Mouse (Mus musculus): ENCODE results near the gene Ptrh2.
A peak's percentile ranks its signal among the peaks of the same experiment; 100 is the strongest.

Ptrh2 gene

DNA sequence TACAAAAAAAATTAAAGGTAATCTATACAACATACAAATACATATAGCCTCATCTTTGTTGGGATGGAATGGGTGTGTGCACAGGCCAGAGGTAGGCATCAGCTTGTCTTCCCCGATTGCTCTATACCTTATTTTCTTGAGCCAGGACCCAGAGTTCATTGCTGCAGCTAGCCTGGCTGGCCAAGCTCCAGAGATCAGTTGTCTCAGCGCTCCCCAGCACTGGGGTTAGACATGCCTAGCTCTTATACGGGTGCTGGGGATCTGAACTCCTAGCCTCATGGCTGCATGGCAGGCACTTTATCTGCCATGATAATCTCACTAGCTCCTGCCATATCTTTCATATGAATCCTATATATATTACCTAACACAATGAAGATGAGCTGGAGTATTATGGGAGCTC, 15.6 kb upstream of the Ptrh2 start:
- DNase-seq (ENCODE audit: low read depth, low spot score): no peak

DNA sequence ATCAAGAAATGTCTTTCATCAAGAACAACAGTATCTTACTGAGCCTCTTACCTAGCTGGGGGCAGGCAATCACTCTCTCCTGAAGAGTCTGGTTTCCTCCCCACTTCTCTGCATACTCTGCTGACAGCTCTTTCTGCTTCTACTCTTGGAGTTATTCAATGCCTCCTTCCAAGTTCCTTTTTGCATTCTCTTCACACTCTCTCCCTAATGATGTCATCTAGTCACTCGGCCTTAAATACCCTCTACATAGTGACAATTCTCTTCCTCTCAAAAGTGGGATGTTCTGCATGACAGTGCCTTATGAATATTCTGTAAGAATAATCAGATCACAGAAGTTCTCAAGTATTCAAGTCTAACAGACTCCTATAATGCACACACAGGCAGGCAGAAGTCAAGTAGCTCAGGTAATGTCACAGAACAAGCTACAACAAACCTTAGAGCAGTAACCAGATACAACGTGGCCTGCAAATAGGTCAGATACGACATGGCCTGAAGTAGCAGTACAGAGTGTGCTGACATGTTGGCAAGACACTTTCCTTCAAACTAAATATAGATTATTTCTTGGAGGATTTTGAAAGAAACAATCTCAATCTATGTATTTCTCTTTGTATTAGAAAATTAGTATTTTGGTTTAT, 12.6 kb upstream of the Ptrh2 start:
- no peak for DNase-seq (ENCODE audit: low read depth, low spot score)

DNA sequence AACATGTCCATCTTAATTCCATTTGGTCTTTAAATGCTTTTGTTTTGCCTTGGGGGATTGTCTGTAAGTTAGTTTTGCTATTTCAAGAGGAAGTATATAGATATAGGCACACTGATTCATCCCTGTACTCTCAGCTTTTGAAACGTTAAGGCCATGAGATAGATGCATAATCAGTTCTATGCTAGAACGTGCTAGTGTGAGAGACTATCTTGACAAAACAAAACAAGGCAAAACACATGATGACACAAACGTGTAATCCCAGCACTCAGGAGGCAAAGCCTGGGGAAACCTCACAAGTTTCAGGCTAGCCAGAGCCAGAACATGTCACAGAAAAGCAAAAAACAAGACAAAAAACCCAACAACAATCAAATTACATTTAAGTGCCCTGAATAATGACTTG, 11.0 kb upstream of the Ptrh2 start:
- no peak for DNase-seq (ENCODE audit: low read depth, low spot score)

DNA sequence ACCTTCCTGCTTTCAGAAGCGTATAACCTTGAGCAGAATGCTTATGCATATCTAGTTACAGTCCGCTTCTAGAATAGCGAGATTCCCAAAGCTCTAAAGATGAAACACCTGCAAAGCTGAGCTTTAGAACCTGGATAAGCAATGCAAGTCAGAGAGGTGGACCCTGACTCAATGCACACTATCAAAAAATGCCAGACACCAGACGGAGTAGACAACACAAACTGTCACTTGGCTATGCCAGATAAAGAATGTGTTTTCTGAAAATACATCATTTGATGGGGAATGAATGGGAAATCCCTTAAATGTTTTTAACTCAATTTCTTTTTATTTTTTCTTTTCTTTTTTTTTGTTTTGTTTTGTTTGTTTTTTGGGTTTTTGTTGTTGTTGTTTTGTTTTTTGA, 8.3 kb upstream of the Ptrh2 start:
- DNase-seq (ENCODE audit: low read depth, low spot score): no peak

DNA sequence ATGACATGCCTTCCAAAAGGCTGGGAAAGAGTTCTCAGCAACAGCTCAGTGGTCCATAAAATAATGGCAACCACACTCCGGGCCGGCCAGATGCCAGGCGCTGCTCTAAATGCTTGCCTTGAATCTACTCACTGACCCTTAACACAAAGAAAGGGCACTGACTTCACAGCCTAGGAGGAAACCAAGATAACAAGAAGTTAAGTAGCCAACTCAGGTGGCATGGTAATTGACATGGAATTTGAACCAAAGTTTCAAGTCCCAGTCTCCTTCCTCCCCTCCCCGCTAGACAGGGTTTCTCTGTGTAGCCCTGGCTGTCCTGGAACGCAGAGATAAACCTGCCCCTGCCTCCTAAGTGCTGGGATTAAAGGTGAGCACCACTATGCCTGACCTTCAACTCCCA, 4.8 kb upstream of the Ptrh2 start:
- DNase-seq (ENCODE audit: low read depth, low spot score): no peak

DNA sequence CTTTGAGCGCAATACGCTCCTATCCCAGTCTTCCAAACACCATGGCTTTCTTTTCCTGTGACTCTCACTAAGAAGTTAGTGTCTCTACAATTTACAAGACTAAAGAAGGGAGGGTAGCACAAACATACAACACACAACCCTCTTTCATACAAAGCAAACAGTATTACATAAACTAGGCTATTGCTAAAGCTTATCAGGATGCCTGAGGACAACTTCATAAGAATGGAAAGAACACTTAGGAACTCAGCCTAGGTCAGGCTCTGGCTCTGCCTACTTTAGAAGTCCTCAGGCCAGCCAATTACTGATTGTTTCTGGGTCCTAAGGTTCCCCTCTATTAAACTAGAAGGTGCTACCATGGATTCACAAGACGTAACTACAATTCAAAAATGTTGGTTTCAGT, 3.1 kb upstream of the Ptrh2 start:
- no peak for DNase-seq (ENCODE audit: low read depth, low spot score)

DNA sequence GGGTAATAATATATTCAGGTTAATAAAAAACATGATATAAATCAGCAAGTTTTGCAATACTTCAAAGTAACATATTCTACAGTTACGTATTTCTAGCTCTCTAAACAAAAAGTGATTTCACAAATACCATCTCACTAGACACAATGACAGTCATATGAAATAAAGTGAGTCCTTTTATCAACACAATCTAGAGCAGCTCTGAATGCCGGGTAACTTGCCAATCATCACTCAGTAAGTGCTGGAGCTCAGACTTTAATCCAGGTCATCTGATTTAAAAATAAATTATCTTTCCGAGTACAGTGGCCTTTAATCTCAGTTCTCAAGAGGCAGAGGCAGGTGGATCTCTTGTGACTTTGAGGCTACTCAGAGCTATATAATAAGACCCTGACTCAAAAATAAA, 2.4 kb upstream of the Ptrh2 start:
- DNase-seq (ENCODE audit: low read depth, low spot score): no peak

DNA sequence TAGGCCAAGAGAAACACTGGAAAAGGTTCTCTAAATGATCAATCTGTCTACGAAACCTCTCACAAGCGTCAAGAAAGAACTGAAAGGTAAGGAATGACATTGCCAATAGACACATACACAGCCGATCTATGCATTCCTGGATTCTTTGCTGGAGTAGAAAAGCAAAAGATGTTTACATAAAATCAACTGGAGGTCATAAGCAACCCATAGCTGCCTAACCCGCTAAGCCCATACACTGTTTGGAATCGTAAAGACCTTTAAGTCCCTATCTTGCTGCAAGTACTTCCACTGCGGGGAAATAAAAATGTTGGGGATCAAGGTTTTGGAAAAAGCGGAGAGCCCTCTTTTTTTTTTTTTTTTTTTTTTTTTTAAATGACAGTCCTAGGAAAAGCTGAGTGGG, 924 bp upstream of the Ptrh2 start:
- no peak for DNase-seq (ENCODE audit: low read depth, low spot score)

DNA sequence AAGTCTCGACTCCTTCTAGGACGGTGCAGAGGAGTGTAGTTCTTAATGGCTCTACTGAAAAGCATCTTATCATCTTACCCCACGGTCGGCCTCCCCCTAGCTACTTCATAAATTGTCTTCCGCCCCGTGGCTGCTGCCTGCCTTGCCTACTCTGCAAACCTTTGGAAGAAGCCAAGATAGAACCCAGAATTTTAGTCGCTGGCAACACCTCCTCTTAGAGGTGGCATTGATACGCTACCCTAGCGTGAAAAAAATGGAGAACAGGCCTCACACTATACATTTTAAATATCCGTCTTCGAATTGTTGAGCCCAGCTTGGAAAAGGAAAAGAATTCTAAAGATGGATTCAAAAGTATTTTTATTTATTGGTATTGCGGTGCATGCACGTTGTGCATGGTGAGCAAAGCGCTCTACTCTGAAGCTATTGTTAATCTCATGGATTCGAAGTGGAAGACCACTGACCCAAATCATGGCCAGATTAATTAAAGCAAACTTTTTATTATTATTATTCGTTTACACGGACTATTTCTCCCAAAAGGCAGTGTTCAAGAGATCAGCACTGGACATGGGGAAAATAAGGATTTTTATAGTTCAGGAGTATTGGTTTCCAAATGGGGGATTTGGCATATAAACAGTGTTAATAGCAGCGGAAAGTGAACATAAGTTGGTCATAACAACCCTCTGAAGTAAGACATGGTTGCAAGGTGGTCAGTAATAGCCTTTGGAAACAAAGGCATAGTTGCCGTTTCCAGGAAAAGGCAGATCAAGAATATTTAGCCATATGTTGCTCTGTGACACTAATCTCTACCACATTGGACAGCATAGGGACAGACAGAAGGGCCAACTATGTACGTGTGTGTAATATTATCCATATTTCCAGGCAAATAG, 584 bp downstream of the Ptrh2 start:
- no peak for DNase-seq (ENCODE audit: low read depth, low spot score)

DNA sequence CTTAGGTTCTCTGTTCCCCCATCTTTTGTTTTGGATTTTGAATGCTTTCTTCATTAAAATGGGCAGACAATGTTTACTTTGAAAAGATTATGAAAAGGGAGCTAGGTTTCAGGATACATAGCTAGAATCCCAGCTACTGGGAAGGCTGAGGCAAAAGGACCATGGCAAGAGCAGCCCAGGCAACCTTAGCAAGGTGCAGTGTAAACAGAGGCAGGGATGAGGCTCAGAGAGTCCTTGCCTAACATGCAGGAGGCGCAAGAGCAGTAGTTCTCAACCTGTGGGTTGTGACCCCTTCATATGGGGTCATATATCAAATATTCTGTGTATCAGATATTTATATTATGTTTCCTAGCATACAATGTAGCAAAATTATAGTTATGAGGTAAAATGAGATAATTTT, 1.6 kb downstream of the Ptrh2 start:
- no peak for DNase-seq (ENCODE audit: low read depth, low spot score)

DNA sequence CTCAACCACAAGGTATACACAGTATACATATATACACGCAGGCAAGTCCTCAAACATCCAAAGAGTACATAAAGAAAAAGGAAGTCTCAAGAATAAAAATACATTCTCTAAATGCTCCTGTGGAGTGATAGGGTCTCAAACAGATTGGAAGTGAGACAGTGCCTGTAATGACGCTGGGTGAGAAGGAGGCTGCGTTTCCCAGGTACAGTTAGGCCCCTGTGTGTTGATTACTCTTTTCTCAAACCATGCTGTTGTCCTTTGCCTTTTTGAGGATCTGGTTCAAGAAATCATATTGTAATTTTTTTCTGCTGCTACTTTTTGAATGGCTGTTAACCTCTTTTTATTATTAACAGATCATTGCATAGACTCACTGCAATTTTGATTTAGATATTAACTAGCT, 6.6 kb downstream of the Ptrh2 start:
- no peak for DNase-seq (ENCODE audit: low read depth, low spot score)

DNA sequence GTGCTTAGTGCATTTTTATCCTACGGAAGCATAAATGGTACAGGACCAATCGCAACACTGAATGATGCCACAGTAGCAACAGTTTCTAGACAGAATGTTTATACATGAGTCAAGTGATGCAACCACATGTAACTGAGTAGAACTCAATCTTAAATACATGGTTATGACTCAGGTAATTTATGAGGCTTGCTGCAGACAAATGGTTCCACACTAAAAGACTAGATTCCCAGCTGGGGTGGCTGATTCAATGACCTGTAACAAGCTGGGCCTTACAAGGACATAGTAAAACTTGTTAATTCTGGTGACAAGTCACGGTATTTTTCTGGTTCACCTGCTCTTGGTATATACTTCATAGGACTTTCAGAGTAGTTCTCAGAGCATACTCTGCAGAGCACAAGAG, 7.7 kb downstream of the Ptrh2 start:
- peak; percentile 95 for DNase-seq (ENCODE audit: low read depth, low spot score)

DNA sequence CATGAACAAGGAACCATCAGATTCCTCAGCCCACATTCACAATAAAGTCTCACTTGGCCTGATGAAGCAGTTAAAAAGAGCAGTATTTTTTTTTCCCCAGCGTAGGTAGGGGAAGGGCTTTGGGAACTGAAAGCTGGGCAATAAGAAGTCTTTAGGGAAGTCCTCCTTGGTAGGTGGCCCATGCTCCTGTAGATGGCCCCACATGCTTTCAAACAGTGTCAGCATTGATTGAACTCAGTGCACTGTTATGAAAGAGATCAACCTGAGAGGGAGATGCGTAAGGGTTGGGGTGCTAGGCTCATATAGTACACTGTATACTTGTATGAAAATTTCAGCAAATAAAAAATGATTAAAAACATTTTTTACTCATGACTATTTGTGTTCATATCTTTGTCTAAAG, 8.2 kb downstream of the Ptrh2 start:
- peak; percentile 30 for DNase-seq (ENCODE audit: low read depth, low spot score)

DNA sequence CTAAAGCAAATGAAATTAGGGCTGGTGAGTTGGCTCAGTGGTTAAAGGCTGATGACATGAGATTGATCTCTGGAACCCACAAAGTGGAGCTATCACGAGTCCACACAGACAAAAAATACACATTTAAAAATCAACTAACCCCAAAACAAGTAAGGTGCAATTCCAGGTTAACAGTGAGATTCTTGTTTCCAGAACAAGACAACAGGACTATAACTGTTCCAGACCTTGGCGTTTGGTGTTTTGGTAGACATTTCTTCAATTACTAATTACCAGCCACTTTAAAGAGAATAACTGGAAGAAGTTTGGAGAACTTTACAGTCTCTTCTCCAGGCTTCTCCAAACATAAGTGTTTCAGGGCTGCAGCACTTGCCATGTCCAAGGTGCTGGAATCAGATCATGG, 8.8 kb downstream of the Ptrh2 start:
- DNase-seq (ENCODE audit: low read depth, low spot score): no peak

DNA sequence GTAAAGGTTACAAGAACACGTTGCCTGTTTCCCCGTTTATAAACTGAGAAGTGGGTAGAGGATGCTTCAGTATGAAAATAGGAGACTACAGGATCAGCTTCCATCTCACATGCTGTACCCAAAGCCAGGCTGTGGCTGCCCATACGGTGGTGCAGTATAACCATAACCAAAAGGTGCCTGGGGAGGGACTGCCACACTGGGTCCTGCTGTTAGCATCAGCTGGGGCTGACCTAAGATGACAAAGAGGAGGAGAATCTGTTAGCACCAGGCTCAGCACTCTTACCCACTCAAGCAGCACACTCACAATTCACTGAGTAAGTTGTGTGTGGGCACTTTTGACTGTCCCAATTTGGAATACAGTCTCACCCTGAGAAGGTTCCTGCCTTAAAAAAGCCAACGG, 11.7 kb downstream of the Ptrh2 start:
- DNase-seq (ENCODE audit: low read depth, low spot score): no peak

DNA sequence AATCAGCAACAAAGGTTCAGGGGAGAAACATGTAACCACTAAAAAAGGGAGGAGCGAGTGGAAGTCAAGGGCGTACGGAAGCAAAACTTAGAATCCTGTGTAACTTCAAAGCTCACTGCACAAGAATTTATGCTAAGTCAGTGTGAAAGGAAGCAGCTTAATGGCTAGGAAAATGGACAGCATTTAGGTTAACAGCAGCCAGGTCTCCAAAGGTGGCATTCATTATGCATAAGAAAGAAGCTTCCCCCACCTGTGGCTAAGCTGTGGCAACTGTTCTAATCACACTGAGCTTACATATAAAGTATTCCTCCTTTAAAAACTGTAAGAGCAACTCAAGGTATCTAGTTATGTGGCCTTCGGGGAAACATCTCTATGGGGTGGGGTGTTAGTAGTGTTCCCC, 17.4 kb downstream of the Ptrh2 start:
- no peak for DNase-seq (ENCODE audit: low read depth, low spot score)

DNA sequence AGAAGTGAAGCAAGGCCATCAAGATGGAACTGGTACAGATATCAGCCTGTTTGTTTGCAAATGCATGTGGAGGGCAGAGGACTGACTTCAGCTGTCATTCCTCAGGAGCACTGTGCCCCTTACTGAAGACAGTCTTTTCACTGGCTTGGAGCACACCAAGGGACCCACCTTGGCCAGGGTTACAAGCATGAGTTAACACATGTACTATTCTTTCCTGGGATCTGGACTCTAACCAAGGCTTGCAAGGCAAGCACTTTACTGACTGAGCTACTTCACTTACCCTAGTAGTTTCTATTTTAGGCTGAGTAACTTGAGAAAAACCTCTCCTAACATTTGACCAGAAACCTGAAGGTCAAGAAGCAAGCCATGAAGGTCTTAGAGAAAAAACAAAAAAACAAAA, 30.8 kb downstream of the Ptrh2 start:
- no peak for DNase-seq (ENCODE audit: low read depth, low spot score)

DNA sequence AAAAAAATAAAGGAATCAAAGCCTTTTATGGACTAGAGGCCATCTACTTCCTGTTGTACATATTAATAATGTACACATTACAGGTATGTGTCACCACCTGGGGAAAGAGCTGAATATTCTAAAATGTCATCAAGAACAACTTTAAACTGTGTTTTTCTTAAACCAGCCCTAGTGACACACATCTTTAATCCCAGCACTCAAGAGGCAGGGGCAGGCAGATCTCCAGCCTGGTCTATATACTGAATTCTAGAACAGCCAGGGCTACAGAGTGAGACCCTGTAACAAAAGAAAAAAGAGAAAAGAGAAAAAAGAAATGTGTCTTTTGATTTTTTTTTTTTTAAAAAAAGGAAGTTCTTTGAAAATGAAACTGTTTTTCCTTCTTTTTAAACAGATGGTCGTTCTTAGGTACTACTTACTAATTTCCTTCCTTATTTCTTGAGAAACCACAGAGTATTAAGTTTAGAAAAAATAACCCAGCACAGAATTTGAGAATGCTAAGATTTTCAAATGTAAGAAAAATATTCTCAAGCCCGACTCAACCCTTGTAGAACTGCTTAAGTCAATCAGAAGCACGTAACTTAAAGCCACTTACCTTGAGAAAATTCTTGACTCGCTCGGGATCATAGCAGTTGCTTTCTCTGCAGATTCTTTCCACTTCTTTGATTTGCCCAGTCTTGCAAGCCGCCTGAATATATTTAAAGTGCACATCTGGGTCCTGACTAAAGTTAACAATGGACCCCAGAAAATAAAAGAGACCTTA, 33.7 kb downstream of the Ptrh2 start:
- DNase-seq (ENCODE audit: low read depth, low spot score): no peak

DNA sequence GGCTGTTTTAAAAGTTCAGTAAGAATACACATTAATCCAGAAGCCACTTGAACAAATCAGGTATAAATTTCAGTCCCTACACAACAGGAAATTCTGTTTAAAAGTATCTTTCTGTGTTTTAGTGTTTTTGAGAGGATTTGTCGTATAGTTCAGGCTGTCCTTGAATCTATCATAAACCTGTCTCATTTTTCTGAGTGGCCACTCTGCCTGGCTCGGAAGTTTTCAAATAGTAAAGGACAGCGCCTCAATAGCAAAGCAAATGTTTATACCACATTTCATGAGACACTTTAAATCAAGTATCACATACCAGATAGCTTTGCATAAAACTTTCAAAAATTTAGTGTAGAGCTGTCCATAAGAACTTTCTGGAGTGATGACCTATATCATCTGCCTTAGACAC, 34.6 kb downstream of the Ptrh2 start:
- DNase-seq (ENCODE audit: low read depth, low spot score): no peak

DNA sequence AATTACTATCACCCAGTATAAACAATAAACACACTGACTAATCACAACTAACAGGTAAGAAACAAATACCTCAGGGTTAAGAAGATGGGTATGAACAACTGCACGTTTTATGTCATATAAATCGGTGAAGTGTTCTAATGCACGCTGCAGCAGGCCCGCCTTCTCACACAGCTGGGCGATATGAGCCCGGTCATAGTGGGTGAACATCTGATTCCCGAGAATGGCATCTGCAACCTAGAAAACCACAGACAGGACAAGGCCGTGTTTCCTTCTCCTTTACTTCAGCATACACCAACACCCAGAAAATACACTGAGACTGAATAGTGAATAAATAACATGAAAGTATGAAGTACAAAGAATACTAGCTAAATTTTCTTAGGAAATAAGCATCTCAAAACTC, 35.6 kb downstream of the Ptrh2 start:
- DNase-seq (ENCODE audit: low read depth, low spot score): no peak

DNA sequence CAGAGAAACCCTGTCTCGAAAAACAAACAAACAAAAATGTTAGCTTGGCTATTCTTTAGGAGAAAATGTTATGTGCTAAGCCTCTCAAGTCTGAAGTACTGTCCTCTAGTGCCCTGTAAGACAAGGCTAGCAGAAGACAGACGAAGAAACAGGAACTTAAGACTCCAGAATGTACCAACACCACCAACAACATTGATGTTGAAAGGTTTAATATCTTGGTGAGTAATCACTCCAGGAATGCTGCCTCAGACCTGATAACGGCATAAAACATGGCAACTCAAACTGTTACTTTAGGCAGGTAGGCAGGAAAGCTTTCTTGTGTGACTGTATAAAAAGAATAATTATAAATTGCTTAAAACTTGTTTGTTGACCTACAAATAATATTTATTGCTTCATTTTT, 40.2 kb downstream of the Ptrh2 start:
- DNase-seq (ENCODE audit: low read depth, low spot score): no peak

DNA sequence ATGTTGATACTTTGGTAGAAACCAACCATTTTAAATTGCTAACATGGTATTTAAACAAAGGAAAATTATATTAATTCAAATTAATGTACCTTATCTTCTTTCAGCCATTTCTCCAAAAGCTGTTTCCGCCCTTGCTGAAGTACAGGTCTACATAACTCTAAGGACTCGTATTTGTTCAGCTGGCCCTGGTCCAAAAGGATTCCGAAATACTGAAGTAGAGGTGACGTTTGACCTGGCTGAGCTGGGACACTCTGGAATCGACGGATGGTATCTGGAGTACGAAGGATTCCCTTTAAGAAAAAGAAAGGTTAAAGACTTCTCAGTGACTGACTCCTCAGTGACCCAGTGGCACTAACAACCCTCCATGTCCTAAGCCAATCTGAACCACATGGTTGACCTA, 41.2 kb downstream of the Ptrh2 start:
- no peak for DNase-seq (ENCODE audit: low read depth, low spot score)

DNA sequence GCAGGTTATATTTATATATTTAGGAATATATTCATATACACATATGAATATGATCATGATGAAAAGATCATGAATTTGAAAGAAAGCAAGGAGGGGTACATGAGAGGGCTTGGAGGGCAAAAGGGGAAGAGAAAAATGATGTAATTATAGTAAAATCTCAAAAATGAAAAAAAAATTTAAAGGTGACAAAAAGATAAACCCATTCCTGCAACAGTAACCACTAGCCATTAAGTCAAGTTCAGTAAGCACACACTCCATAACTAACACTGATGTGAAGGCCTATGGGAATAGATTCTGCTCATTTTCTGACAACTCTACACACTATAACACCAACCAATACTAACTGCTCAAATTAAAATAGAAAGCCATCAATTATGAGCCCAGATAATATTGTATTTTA, 41.8 kb downstream of the Ptrh2 start:
- DNase-seq (ENCODE audit: low read depth, low spot score): no peak

Measured in 3T3-L1 (cell line).